Mouse (Mus musculus): ENCODE results near the gene Tprn. TPM values are rescaled to one million over a fixed set of nuclear protein-coding genes. Genes with fewer than 3 reads are reported as not detected.
"Not testable (repeated sequence)": the region's sequence is repeated elsewhere in the genome, so short reads cannot be mapped to it uniquely, and the experiment has no call there.

The Tprn gene
- polyA plus RNA-seq, 1 experiment from 2014 or later: 5.3 TPM

- H3K36me3 ChIP-seq (ENCODE audit: control insufficient read depth, insufficient read depth, low read length); DNase-seq (ENCODE audit: low spot score); H3K9me3 ChIP-seq (ENCODE audit: control insufficient read depth, low read length); H3K27me3 ChIP-seq (ENCODE audit: control insufficient read depth, insufficient read depth, low read length); H3K4me1 ChIP-seq (ENCODE audit: control insufficient read depth, insufficient read depth, low read length); H3K27ac ChIP-seq (ENCODE audit: low read depth, low read length); ATAC-seq (ENCODE audit: insufficient read depth, low FRiP score, low TSS enrichment): not testable (repeated sequence)
- Histone ChIP-seq H3K9ac (ENCODE audit: low read length) (peak overlapping the region; percentile 90; the same call in 1 of the 2 replicates), H3K4me2 (ENCODE audit: low read depth) (peak overlapping the region; percentile 95), H3K4me3 (ENCODE audit: low read depth, low read length) (peak overlapping the region; percentile 95)
- WGBS: 65% methylated on average over 10 of the region's 12 CpGs
Observed at GRCm38 (mm10) chr2:25256443-25257109, 5.8 kb upstream of the Tprn start.

DNA sequence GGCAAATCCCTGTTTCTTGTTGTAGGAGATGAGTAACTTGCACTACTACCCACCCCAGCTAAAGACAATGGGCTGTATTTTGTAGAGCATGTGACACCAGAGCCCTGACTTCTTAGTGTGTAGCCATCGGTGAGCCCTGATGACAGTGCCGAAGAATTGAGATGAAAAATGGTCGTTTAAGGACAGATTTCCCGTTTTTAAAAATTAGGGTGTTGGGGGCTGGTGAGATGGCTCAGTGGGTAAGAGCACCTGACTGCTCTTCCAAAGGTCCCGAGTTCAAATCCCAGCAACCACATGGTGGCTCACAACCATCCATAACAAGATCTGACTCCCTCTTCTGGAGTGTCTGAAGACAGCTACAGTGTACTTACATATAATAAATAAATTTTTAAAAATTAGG lies 5.2 kb upstream of the Tprn start:
- not testable (repeated sequence) for H3K9ac ChIP-seq (ENCODE audit: low read length); H3K27me3 ChIP-seq (ENCODE audit: control insufficient read depth, insufficient read depth, low read length); H3K4me1 ChIP-seq (ENCODE audit: control insufficient read depth, insufficient read depth, low read length); H3K9me3 ChIP-seq (ENCODE audit: control insufficient read depth, low read length); ATAC-seq (ENCODE audit: insufficient read depth, low FRiP score, low TSS enrichment); H3K36me3 ChIP-seq (ENCODE audit: control insufficient read depth, insufficient read depth, low read length); H3K27ac ChIP-seq (ENCODE audit: low read depth, low read length); DNase-seq (ENCODE audit: low spot score); H3K4me2 ChIP-seq (ENCODE audit: low read depth); H3K4me3 ChIP-seq (ENCODE audit: low read depth, low read length)
- 92% methylated on average over 5 of the region's 5 CpGs for WGBS

DNA sequence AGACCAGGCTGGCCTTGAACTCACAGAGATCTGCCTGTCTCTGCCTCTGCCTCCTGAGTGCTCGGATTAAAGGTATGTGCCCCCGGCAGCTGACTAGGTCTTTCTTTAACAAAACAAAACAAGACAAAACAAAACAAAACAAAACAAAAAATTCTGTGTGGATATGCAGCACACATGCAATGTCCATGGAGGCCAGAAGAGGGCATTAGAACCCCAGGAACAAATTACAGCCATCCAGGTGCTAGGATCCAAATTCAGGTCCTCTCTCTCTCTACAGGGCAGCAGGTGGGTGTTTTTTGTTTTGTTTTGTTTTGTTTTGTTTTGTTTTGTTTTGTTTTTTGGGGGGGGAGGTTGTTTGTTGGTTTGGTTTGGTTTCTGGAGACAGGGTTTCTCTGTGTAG lies 3.5 kb upstream of the Tprn start:
- no peak overlapping the region for H3K27ac ChIP-seq (ENCODE audit: low read depth, low read length)
- H3K27me3 ChIP-seq (ENCODE audit: control insufficient read depth, insufficient read depth, low read length): peaks cover 9% of the 10 kb centered on the region
- no peaks in the 10 kb centered on the region for H3K9me3 ChIP-seq (ENCODE audit: control insufficient read depth, low read length)
- no peaks in the 10 kb centered on the region for H3K36me3 ChIP-seq (ENCODE audit: control insufficient read depth, insufficient read depth, low read length)
- WGBS: 64% methylated on average over 2 of the region's 2 CpGs
- ATAC-seq (ENCODE audit: insufficient read depth, low FRiP score, low TSS enrichment): no peak
- H3K4me2 ChIP-seq (ENCODE audit: low read depth): no peak overlapping the region
- peaks cover 18% of the 10 kb centered on the region; the same call in 1 of the 2 replicates for H3K4me1 ChIP-seq (ENCODE audit: control insufficient read depth, insufficient read depth, low read length)
- no peak for DNase-seq (ENCODE audit: low spot score)
- H3K9ac ChIP-seq (ENCODE audit: low read length): no peak overlapping the region
- H3K4me3 ChIP-seq (ENCODE audit: low read depth, low read length): no peak overlapping the region

GRCm38 (mm10) chr2:25261870-25262269 lies 548 bp upstream of the Tprn start:
- Histone ChIP-seq H3K27ac (ENCODE audit: low read depth, low read length) (no peak overlapping the region), H3K4me2 (ENCODE audit: low read depth) (peak overlapping the region; percentile 98)

DNA sequence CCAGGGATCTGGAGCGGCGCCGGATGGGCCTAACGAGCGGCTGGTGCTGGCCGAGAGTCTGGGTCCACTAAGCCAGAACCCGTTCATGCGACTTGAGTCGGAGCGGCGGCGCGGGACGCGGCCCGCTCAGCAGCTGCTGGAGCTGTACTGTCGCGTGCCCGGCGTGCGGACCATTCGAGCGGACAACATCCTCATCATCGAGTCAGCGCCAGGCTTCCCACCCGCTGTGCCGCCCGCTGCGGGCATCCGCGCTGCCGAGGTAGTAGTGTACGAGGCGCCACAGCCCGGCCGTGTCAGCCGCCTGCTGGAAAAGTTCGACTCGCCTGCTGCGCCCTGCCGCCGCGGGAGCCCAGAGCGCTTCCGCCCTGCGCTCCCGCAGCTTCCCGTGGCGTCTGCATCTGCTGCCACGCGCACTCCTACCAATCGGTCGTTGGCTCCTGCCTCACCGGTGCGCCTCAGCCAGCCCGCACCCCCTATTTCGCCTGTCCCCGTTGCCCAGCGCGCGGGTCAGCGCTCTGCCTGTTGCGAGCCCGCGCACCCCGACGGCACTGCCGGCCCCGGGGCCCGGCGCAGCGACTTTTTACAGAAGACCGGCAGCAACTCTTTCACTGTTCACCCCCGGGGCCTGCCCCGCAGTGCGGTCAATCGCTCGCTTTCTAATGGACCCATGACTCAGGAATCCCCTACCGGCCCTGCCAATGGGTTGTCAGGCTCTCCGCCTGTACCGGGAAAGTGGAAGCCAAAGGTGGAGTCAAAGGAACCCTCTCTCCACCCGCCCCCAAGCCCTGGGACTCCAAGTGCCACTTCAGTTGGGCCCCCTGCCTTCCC lies 591 bp downstream of the Tprn start:
- Histone ChIP-seq H3K9me3 (ENCODE audit: control insufficient read depth, low read length) (no peaks in the 10 kb centered on the region), H3K36me3 (ENCODE audit: control insufficient read depth, insufficient read depth, low read length) (no peaks in the 10 kb centered on the region), H3K9ac (ENCODE audit: low read length) (peak overlapping the region; percentile 49), H3K27ac (ENCODE audit: low read depth, low read length) (peak overlapping the region; percentile 4; the same call in 1 of the 2 replicates), H3K4me1 (ENCODE audit: control insufficient read depth, insufficient read depth, low read length) (peaks cover 14% of the 10 kb centered on the region; the same call in 1 of the 2 replicates), H3K27me3 (ENCODE audit: control insufficient read depth, insufficient read depth, low read length) (peaks cover 15% of the 10 kb centered on the region), H3K4me2 (ENCODE audit: low read depth) (peak overlapping the region; percentile 98), H3K4me3 (ENCODE audit: low read depth, low read length) (peak overlapping the region; percentile 79)
- ATAC-seq (ENCODE audit: insufficient read depth, low FRiP score, low TSS enrichment) (peak; percentile 17), DNase-seq (ENCODE audit: low spot score) (peak; percentile 60)
- under 1% methylated on average over 82 of the region's 82 CpGs for WGBS

More at GRCm38 (mm10) chr2:25261870-25262269, 548 bp upstream of the Tprn start:
- 48% methylated on average over 12 of the region's 12 CpGs for WGBS
- peak overlapping the region; percentile 79 for H3K4me3 ChIP-seq (ENCODE audit: low read depth, low read length)
- DNase-seq (ENCODE audit: low spot score): no peak
- H3K9me3 ChIP-seq (ENCODE audit: control insufficient read depth, low read length): no peaks in the 10 kb centered on the region
- H3K27me3 ChIP-seq (ENCODE audit: control insufficient read depth, insufficient read depth, low read length): peaks cover 15% of the 10 kb centered on the region
- no peak overlapping the region for H3K9ac ChIP-seq (ENCODE audit: low read length)
- no peak for ATAC-seq (ENCODE audit: insufficient read depth, low FRiP score, low TSS enrichment)
- no peaks in the 10 kb centered on the region for H3K36me3 ChIP-seq (ENCODE audit: control insufficient read depth, insufficient read depth, low read length)
- H3K4me1 ChIP-seq (ENCODE audit: control insufficient read depth, insufficient read depth, low read length): peaks cover 14% of the 10 kb centered on the region; the same call in 1 of the 2 replicates

DNA sequence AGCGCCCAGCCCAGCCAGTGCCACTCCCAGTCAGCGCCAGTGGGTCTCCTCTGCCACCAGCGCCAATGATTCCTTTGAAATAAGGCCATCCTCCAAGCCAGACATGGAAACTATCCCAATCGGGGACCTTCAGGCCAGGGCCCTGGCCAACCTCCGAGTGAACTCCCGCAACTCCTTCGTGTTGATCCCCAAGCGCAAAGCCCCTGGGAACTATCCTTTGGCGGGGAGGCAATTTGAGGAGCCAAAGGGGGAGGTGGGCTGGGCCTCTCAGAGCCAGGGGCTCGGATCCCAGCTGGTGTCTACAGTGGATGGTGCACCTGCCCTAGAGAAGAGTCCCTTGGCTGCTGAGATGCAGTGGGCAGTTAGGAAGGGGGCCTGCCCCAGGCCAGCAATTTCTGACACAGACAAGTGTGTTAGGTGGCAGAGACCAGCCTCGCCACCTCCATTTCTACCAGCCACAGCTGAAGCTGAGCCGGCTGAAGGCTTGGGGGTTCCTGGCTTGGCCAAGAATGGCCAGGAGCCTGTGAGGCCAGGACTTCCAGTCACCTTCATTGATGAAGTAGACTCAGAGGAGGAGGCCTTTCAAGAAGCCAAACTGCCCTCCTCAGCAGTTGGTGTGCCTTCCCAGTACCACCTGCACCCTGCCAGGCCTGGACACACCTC lies 1.3 kb downstream of the Tprn start:
- H3K4me1 ChIP-seq (ENCODE audit: control insufficient read depth, insufficient read depth, low read length): peaks cover 14% of the 10 kb centered on the region; the same call in 1 of the 2 replicates
- no peak for ATAC-seq (ENCODE audit: insufficient read depth, low FRiP score, low TSS enrichment)
- WGBS: 21% methylated on average over 12 of the region's 12 CpGs
- H3K4me2 ChIP-seq (ENCODE audit: low read depth): peak overlapping the region; percentile 98
- no peak overlapping the region for H3K27ac ChIP-seq (ENCODE audit: low read depth, low read length)
- peak overlapping the region; percentile 79 for H3K4me3 ChIP-seq (ENCODE audit: low read depth, low read length)
- DNase-seq (ENCODE audit: low spot score): no peak
- peaks cover 15% of the 10 kb centered on the region for H3K27me3 ChIP-seq (ENCODE audit: control insufficient read depth, insufficient read depth, low read length)
- H3K36me3 ChIP-seq (ENCODE audit: control insufficient read depth, insufficient read depth, low read length): no peaks in the 10 kb centered on the region
- peak overlapping the region; percentile 49 for H3K9ac ChIP-seq (ENCODE audit: low read length)
- H3K9me3 ChIP-seq (ENCODE audit: control insufficient read depth, low read length): no peaks in the 10 kb centered on the region

DNA sequence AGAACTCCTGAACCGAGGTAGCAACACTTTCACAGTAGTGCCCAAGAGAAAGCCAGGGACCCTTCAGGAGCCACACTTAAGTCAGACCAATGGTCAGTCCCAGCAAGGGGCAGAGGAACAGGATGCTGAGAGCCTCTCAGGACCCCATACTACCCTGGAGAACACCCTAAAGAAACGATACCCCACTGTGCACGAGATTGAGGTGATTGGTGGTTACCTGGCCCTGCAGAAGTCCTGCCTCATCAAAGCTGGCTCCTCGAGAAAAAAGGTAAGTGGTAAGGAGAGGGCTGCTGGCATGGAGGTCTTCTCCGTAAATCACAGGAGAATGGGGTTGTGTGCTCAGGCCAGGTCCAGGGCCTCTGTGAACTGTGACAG lies 1.9 kb downstream of the Tprn start:
- Histone ChIP-seq H3K27me3 (ENCODE audit: control insufficient read depth, insufficient read depth, low read length) (peaks cover 15% of the 10 kb centered on the region), H3K4me1 (ENCODE audit: control insufficient read depth, insufficient read depth, low read length) (peaks cover 14% of the 10 kb centered on the region; the same call in 1 of the 2 replicates), H3K4me3 (ENCODE audit: low read depth, low read length) (0 out of 2 replicates have a peak overlapping the region, but pooled peaks have one; percentile 79), H3K27ac (ENCODE audit: low read depth, low read length) (no peak overlapping the region), H3K9me3 (ENCODE audit: control insufficient read depth, low read length) (no peaks in the 10 kb centered on the region), H3K4me2 (ENCODE audit: low read depth) (peak overlapping the region; percentile 98; the same call in 1 of the 2 replicates), H3K36me3 (ENCODE audit: control insufficient read depth, insufficient read depth, low read length) (no peaks in the 10 kb centered on the region), H3K9ac (ENCODE audit: low read length) (no peak overlapping the region)
- ATAC-seq (ENCODE audit: insufficient read depth, low FRiP score, low TSS enrichment) (no peak), DNase-seq (ENCODE audit: low spot score) (no peak)
- 77% methylated on average over 5 of the region's 5 CpGs for WGBS

- H3K4me2 ChIP-seq (ENCODE audit: low read depth): no peak overlapping the region
Observed at GRCm38 (mm10) chr2:25264851-25265250, 2.4 kb downstream of the Tprn start.

More at GRCm38 (mm10) chr2:25264851-25265250, 2.4 kb downstream of the Tprn start:
- Histone ChIP-seq H3K36me3 (ENCODE audit: control insufficient read depth, insufficient read depth, low read length) (no peaks in the 10 kb centered on the region), H3K27me3 (ENCODE audit: control insufficient read depth, insufficient read depth, low read length) (peaks cover 15% of the 10 kb centered on the region), H3K9me3 (ENCODE audit: control insufficient read depth, low read length) (no peaks in the 10 kb centered on the region), H3K4me3 (ENCODE audit: low read depth, low read length) (no peak overlapping the region), H3K9ac (ENCODE audit: low read length) (no peak overlapping the region), H3K27ac (ENCODE audit: low read depth, low read length) (no peak overlapping the region), H3K4me1 (ENCODE audit: control insufficient read depth, insufficient read depth, low read length) (peaks cover 14% of the 10 kb centered on the region; the same call in 1 of the 2 replicates)
- ATAC-seq (ENCODE audit: insufficient read depth, low FRiP score, low TSS enrichment): no peak
- DNase-seq (ENCODE audit: low spot score): no peak
- WGBS: 64% methylated on average over 3 of the region's 3 CpGs
